Mouse (Mus musculus): ENCODE results near the gene Mansc1.

The Mansc1 gene

GRCm38 (mm10) chr6:134599239-134599638 is 33.0 kb downstream of the Mansc1 start:
- DNase-seq (ENCODE audit: low read depth, low spot score), result no peak

- no peak for DNase-seq (ENCODE audit: low read depth, low spot score)
Observed at GRCm38 (mm10) chr6:134597651-134598229, 34.5 kb downstream of the Mansc1 start.

- DNase-seq (ENCODE audit: low read depth, low spot score), result no peak
Observed at GRCm38 (mm10) chr6:134594569-134595442, 37.5 kb downstream of the Mansc1 start.

GRCm38 (mm10) chr6:134591614-134592013 is 40.7 kb downstream of the Mansc1 start:
- no peak for DNase-seq (ENCODE audit: low read depth, low spot score)

- no peak for DNase-seq (ENCODE audit: low read depth, low spot score)
Observed at GRCm38 (mm10) chr6:134586241-134586640, 46.0 kb downstream of the Mansc1 start.

GRCm38 (mm10) chr6:134584616-134585015 is 47.7 kb downstream of the Mansc1 start:
- no peak for DNase-seq (ENCODE audit: low read depth, low spot score)

- DNase-seq (ENCODE audit: low read depth, low spot score), result no peak
Observed at GRCm38 (mm10) chr6:134582110-134582509, 50.2 kb downstream of the Mansc1 start.

GRCm38 (mm10) chr6:134579506-134579905 is 52.8 kb downstream of the Mansc1 start:
- DNase-seq (ENCODE audit: low read depth, low spot score), result no peak

- no peak for DNase-seq (ENCODE audit: low read depth, low spot score)
Observed at GRCm38 (mm10) chr6:134578039-134578438, 54.2 kb downstream of the Mansc1 start.

- DNase-seq (ENCODE audit: low read depth, low spot score), result no peak
Observed at GRCm38 (mm10) chr6:134575288-134575741, 57.0 kb downstream of the Mansc1 start.

- DNase-seq (ENCODE audit: low read depth, low spot score), result no peak
Observed at GRCm38 (mm10) chr6:134567986-134568556, 64.2 kb downstream of the Mansc1 start.

- no peak for DNase-seq (ENCODE audit: low read depth, low spot score)
Observed at GRCm38 (mm10) chr6:134566818-134567485, 65.3 kb downstream of the Mansc1 start, which contains the start of gene Lrp6. TSS of gene Lrp6 (minus strand) at chr6:134566965.

- DNase-seq (ENCODE audit: low read depth, low spot score), result no peak
Observed at GRCm38 (mm10) chr6:134566248-134566817, 66.0 kb downstream of the Mansc1 start.

GRCm38 (mm10) chr6:134565606-134566247 is 66.6 kb downstream of the Mansc1 start:
- no peak for DNase-seq (ENCODE audit: low read depth, low spot score)

- no peak for DNase-seq (ENCODE audit: low read depth, low spot score)
Observed at GRCm38 (mm10) chr6:134564539-134564938, 67.7 kb downstream of the Mansc1 start.

- no peak for DNase-seq (ENCODE audit: low read depth, low spot score)
Observed at GRCm38 (mm10) chr6:134559635-134560034, 72.7 kb downstream of the Mansc1 start.

Data from c-Kit-negative CD71-positive TER-119-positive erythroid progenitor cells, embryonic 14.5 days (primary cell).